Mouse (Mus musculus) forebrain, embryonic 16.5 days (tissue): ENCODE data around the gene Smim7. TPM values are rescaled to one million over a fixed set of nuclear protein-coding genes. Genes with fewer than 3 reads are reported as not detected.

Source experiments
- ATAC-seq: fragments of 200-750 bp; cut with Nextera tagmentation; 2 replicates; pipeline ENCODE4 v1.8.0; 2017; ENCODE audit warnings: mild to moderate bottlenecking, moderate library complexity
- H3K27ac ChIP-seq: fragments of 300-500 bp; sonication (generic); 2 replicates; pipeline ENCODE4 v1.5.1; 2014; ENCODE audit warnings: low read length, control low read depth
- H3K27me3 ChIP-seq: fragments of 300-500 bp; sonication (generic); replicated peaks from 2 replicates; pipeline ENCODE4 v1.6.1; 2014; ENCODE audit warnings: low read length; ENCODE audit not compliant: control insufficient read depth, insufficient read depth
- H3K36me3 ChIP-seq: fragments of 300-500 bp; sonication (generic); 2 replicates; pipeline ENCODE4 v1.6.1; 2014; ENCODE audit not compliant: control insufficient read depth, insufficient read depth
- H3K4me1 ChIP-seq: fragments of 300-500 bp; sonication (generic); replicated peaks from 2 replicates; pipeline ENCODE4 v1.6.1; 2014; ENCODE audit warnings: low read length; ENCODE audit not compliant: control insufficient read depth, insufficient read depth
- H3K4me2 ChIP-seq: fragments of 300-500 bp; sonication (generic); 2 replicates; pipeline ENCODE4 v1.6.1; 2014; ENCODE audit warnings: mild to moderate bottlenecking, low read length, control low read depth
- H3K4me3 ChIP-seq: fragments of 300-500 bp; sonication (generic); replicated peaks from 2 replicates; pipeline ENCODE4 v1.5.1; 2014; ENCODE audit warnings: mild to moderate bottlenecking, low read length, control low read depth
- H3K9ac ChIP-seq: fragments of 300-500 bp; sonication (generic); replicated peaks from 2 replicates; pipeline ENCODE4 v1.6.1; 2014; ENCODE audit warnings: low read depth, low read length, control low read depth
- H3K9me3 ChIP-seq: fragments of 300-500 bp; sonication (generic); 2 replicates; pipeline ENCODE4 v1.6.1; 2016; ENCODE audit warnings: low read length; ENCODE audit not compliant: control insufficient read depth
- WGBS: fragments of 180-500 bp; shearing (Covaris S2); extraction: QIAGEN DNeasy Blood & Tissue Kit; methylation state at CpG from one replicate; pipeline ENCODE4 v1.1.7; 2014; 5-methylcytosine and 5-hydroxymethylcytosine counted together
- polyA plus RNA-seq: library from polyadenylated mRNA; unstranded; fragments of >200 nt; fragmentation: Nextera tagmentation; extraction: Ambion mirVana; gene quantifications from 2 replicates; pipeline ENCODE4 v1.2.1, GENCODE M21; 2015

Gene Smim7
- polyA plus RNA-seq, 1 experiment from 2014 or later: 129 TPM

DNA sequence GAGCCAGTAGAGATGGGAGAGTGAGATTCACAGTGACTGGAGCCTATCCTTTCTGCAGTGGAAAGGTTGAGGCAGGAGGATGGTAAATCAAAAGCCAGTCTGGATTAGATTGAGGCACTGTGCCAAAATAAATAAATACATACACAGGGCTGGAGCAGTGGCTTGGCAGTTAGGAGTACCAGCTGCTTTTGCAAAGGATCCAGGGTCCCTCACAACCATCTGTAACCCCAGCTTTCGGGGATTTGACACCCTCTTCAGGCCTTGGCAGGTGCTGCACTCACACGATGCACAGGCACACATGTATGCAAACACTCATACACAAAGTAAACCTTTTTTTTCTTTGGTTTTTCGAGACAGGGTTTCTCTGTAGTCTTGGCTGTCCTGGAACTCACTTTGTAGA, 6.4 kb upstream of the Smim7 start:
- Histone ChIP-seq H3K36me3 (no peaks in the 10 kb centered on the region), H3K4me2 (no peak overlapping the region), H3K9me3 (no peaks in the 10 kb centered on the region), H3K9ac (no peak overlapping the region), H3K27me3 (no peaks in the 10 kb centered on the region), H3K27ac (no peak overlapping the region), H3K4me3 (no peak overlapping the region), H3K4me1 (peaks cover 13% of the 10 kb centered on the region)
- 79% methylated on average over 3 of the region's 3 CpGs for WGBS
- ATAC-seq: no peak

DNA sequence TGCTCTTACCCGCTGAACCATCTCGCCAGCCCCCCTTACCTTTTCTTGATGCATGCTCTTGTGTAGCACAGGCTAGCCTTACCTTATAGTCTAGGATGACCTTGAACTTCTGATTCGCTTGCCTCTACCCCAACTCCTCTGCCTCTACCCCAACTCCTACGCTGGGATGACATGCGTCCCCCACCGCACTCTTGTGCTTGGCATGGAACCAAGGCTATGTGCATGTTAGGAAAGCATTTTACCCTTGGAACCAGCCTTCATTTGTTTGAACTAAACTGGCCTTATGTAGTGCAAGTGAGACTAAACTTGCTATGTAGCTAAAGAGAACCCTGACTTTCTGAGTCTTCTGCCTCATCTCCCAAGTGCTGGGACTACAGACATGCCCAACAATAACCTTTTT, 5.0 kb upstream of the Smim7 start:
- no peaks in the 10 kb centered on the region for H3K9me3 ChIP-seq
- WGBS: 97% methylated on average over 6 of the region's 6 CpGs
- no peak overlapping the region for H3K4me2 ChIP-seq
- H3K27ac ChIP-seq: no peak overlapping the region
- H3K4me3 ChIP-seq: no peak overlapping the region
- no peak for ATAC-seq
- no peaks in the 10 kb centered on the region for H3K36me3 ChIP-seq
- no peak overlapping the region for H3K9ac ChIP-seq
- H3K27me3 ChIP-seq: no peaks in the 10 kb centered on the region
- peaks cover 17% of the 10 kb centered on the region for H3K4me1 ChIP-seq

DNA sequence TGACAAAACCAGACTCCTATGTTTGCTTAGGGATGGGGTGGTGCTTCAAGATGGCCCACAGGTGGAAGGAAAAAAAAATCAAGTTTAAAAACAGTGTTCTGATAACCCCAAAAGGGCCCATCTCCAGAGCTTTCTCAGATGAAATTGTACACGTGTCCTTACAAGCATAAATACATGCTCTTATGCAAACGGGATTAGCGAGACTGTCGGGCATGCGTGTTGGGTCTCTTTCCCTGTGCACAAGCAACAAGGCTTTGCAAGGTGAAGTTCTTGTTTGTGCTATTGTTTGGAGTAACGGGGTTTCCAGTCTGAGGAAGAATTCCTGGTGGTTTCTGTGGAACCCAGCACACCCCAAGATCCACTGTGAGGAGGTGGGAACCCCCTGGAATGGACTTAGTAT, 2.6 kb upstream of the Smim7 start:
- no peak for ATAC-seq
- Histone ChIP-seq H3K36me3 (peaks cover 3% of the 10 kb centered on the region; the same call in 1 of the 2 replicates), H3K4me3 (no peak overlapping the region), H3K27ac (no peak overlapping the region), H3K9ac (no peak overlapping the region), H3K4me1 (peaks cover 27% of the 10 kb centered on the region), H3K9me3 (no peaks in the 10 kb centered on the region), H3K4me2 (no peak overlapping the region), H3K27me3 (no peaks in the 10 kb centered on the region)
- 78% methylated on average over 6 of the region's 6 CpGs for WGBS

GRCm38 (mm10) chr8:72572507-72572906, 1.6 kb upstream of the Smim7 start:
- Histone ChIP-seq H3K9me3 (no peaks in the 10 kb centered on the region), H3K4me3 (peak overlapping the region; percentile 63), H3K27me3 (no peaks in the 10 kb centered on the region), H3K4me2 (peak overlapping the region; percentile 76), H3K36me3 (peaks cover 13% of the 10 kb centered on the region), H3K4me1 (peaks cover 27% of the 10 kb centered on the region), H3K27ac (no peak overlapping the region), H3K9ac (peak overlapping the region; percentile 65)
- WGBS: 5% methylated on average over 10 of the region's 10 CpGs
- no peak for ATAC-seq

GRCm38 (mm10) chr8:72571611-72572473, 954 bp upstream of the Smim7 start, which contains the start of gene Tmem38a:
Gene Tmem38a (plus strand): TSS chr8:72572055.
- WGBS: under 1% methylated on average over 44 of the region's 45 CpGs
- peak within 1 kb of the TSS; percentile 76 for H3K4me2 ChIP-seq
- H3K9me3 ChIP-seq: no peaks in the 10 kb centered on the region
- no peaks in the 10 kb centered on the region for H3K27me3 ChIP-seq
- H3K4me3 ChIP-seq: peak within 1 kb of the TSS; percentile 63
- peaks cover 27% of the 10 kb centered on the region for H3K4me1 ChIP-seq
- peaks cover 20% of the 10 kb centered on the region for H3K36me3 ChIP-seq
- H3K9ac ChIP-seq: peak within 1 kb of the TSS; percentile 65
- peak within 1 kb of the TSS; percentile 84 for H3K27ac ChIP-seq
- ATAC-seq: peak; percentile 21

GRCm38 (mm10) chr8:72565970-72566369, 4.9 kb downstream of the Smim7 start:
- 92% methylated on average over 2 of the region's 2 CpGs for WGBS

DNA sequence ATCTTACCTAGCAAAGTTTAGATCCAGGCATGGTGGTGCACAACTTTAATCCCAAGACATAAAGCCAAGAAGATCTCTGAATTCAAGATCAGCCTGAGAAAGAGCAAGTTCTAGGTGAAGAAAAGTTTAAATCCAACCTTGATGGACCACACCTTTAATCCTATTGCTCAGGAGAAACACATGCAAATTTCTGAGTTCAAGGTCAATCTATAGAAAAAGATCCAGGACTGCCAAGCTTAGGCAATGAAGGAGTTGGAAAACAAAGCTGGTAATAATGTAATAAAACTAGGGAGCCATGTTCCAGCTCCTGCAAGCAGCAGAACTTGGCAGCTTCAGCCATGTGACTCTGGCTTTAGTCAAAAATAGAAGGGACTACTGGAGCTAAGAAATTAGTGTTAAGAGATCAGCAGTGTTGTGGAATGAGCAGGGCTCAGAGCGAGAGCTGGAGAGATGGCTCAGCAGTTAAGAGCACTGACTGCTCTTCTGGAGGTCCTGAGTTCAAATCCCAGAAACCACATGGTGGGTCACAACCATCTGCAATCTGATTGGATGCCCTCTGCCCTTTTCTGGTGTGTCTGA, 9.7 kb downstream of the Smim7 start:
- no peak overlapping the region for H3K9ac ChIP-seq
- no peak for ATAC-seq
- 89% methylated on average over 1 of the region's 1 CpGs for WGBS
- H3K27me3 ChIP-seq: no peaks in the 10 kb centered on the region
- H3K9me3 ChIP-seq: no peaks in the 10 kb centered on the region
- no peak overlapping the region for H3K4me3 ChIP-seq
- H3K4me1 ChIP-seq: no peaks in the 10 kb centered on the region
- no peak overlapping the region for H3K27ac ChIP-seq
- no peak overlapping the region for H3K4me2 ChIP-seq
- peaks cover 21% of the 10 kb centered on the region for H3K36me3 ChIP-seq

More at GRCm38 (mm10) chr8:72565970-72566369, 4.9 kb downstream of the Smim7 start:
- Histone ChIP-seq H3K4me1 (peaks cover 10% of the 10 kb centered on the region), H3K36me3 (peaks cover 43% of the 10 kb centered on the region), H3K27ac (no peak overlapping the region), H3K4me2 (no peak overlapping the region), H3K9me3 (no peaks in the 10 kb centered on the region), H3K4me3 (no peak overlapping the region), H3K9ac (no peak overlapping the region), H3K27me3 (no peaks in the 10 kb centered on the region)
- ATAC-seq: no peak

DNA sequence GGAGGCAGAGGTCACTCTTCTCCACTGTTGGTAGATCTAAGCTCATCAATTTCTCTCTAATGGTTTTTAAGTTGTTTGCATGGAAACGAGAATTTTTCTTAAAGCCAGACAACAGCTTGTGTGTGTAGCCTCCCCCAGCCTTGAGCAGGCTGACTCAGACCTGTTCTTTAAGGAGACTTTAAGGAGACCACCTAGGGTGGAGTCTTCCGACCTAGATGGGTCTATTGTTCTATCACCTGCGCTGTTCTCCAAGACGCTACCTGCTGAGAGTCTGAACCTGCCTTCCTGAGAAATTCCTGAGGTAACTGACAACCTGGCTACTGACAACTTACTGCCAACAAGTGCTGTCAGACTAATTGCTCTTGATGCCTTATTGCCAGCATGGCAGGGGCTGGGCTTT, 15.1 kb downstream of the Smim7 start:
- Histone ChIP-seq H3K36me3 (peaks cover 3% of the 10 kb centered on the region; the same call in 1 of the 2 replicates), H3K4me2 (no peak overlapping the region), H3K9ac (no peak overlapping the region), H3K9me3 (no peaks in the 10 kb centered on the region), H3K4me3 (no peak overlapping the region), H3K27ac (no peak overlapping the region), H3K27me3 (no peaks in the 10 kb centered on the region), H3K4me1 (no peaks in the 10 kb centered on the region)
- ATAC-seq: no peak
- 43% methylated on average over 4 of the region's 4 CpGs for WGBS

GRCm38 (mm10) chr8:72549314-72549892, 21.5 kb downstream of the Smim7 start:
- Histone ChIP-seq H3K27me3 (no peaks in the 10 kb centered on the region), H3K27ac (no peak overlapping the region), H3K4me2 (peak overlapping the region; percentile 87), H3K36me3 (no peaks in the 10 kb centered on the region), H3K9ac (peak overlapping the region; percentile 82), H3K9me3 (no peaks in the 10 kb centered on the region), H3K4me1 (peaks cover 30% of the 10 kb centered on the region), H3K4me3 (peak overlapping the region; percentile 96)
- WGBS: 13% methylated on average over 5 of the region's 5 CpGs
- no peak for ATAC-seq
